Mouse (Mus musculus) hindbrain, embryonic 12.5 days (tissue): ENCODE measurements around the gene Tgfb1. TPM values are rescaled to one million over a fixed set of nuclear protein-coding genes. Genes with fewer than 3 reads are reported as not detected.
A peak's percentile ranks its signal among the peaks of the same experiment; 100 is the strongest.

Experiments used
- ATAC-seq: fragments of 200-750 bp; cut with Nextera tagmentation; 2 replicates; pipeline ENCODE4 v1.8.0; 2017; ENCODE audit warnings: moderate TSS enrichment; ENCODE audit not compliant: low FRiP score
- H3K27ac ChIP-seq: fragments of 300-500 bp; sonication (generic); 2 replicates; pipeline ENCODE4 v1.5.1; 2016; ENCODE audit warnings: mild to moderate bottlenecking
- H3K27me3 ChIP-seq: fragments of 300-500 bp; sonication (generic); 2 replicates; pipeline ENCODE4 v1.6.1; 2016; ENCODE audit warnings: mild to moderate bottlenecking
- H3K36me3 ChIP-seq: fragments of 300-500 bp; sonication (generic); 2 replicates; pipeline ENCODE4 v1.6.1; 2016; ENCODE audit warnings: mild to moderate bottlenecking
- H3K4me1 ChIP-seq: fragments of 300-500 bp; sonication (generic); 2 replicates; pipeline ENCODE4 v1.6.1; 2016
- H3K4me2 ChIP-seq: fragments of 300-500 bp; sonication (generic); replicated peaks from 2 replicates; pipeline ENCODE4 v1.6.1; 2016; ENCODE audit warnings: mild to moderate bottlenecking
- H3K4me3 ChIP-seq: fragments of 300-500 bp; sonication (generic); 2 replicates; pipeline ENCODE4 v1.5.1; 2016; ENCODE audit warnings: mild to moderate bottlenecking
- H3K9ac ChIP-seq: fragments of 300-500 bp; sonication (generic); 2 replicates; pipeline ENCODE4 v1.6.1; 2016; ENCODE audit warnings: mild to moderate bottlenecking, moderate library complexity
- H3K9me3 ChIP-seq: fragments of 300-500 bp; sonication (generic); replicated peaks from 2 replicates; pipeline ENCODE4 v1.6.1; 2016; ENCODE audit warnings: mild to moderate bottlenecking
- WGBS: fragments of 180-500 bp; shearing (Covaris S2); methylation state at CpG from one replicate; pipeline ENCODE4 v1.1.7; 2016; 5-methylcytosine and 5-hydroxymethylcytosine counted together
- polyA plus RNA-seq: library from polyadenylated mRNA; unstranded; fragments of >200 nt; fragmentation: Nextera tagmentation; extraction: Ambion mirVana; gene quantifications from 2 replicates; pipeline ENCODE4 v1.2.1, GENCODE M21; 2016

The Tgfb1 gene
- polyA plus RNA-seq, 1 experiment from 2014 or later: 1.8 TPM

GRCm38 (mm10) chr7:25677013-25677412 is 9.8 kb upstream of the Tgfb1 start:
- H3K27me3 ChIP-seq: peaks cover 49% of the 10 kb centered on the region
- H3K4me3 ChIP-seq: no peak overlapping the region
- peaks cover 20% of the 10 kb centered on the region for H3K4me1 ChIP-seq
- H3K9ac ChIP-seq: no peak overlapping the region
- H3K9me3 ChIP-seq: no peaks in the 10 kb centered on the region
- no peak overlapping the region for H3K4me2 ChIP-seq
- 89% methylated on average over 7 of the region's 7 CpGs for WGBS
- no peaks in the 10 kb centered on the region for H3K36me3 ChIP-seq
- no peak for ATAC-seq
- peak overlapping the region; percentile 60 for H3K27ac ChIP-seq

DNA sequence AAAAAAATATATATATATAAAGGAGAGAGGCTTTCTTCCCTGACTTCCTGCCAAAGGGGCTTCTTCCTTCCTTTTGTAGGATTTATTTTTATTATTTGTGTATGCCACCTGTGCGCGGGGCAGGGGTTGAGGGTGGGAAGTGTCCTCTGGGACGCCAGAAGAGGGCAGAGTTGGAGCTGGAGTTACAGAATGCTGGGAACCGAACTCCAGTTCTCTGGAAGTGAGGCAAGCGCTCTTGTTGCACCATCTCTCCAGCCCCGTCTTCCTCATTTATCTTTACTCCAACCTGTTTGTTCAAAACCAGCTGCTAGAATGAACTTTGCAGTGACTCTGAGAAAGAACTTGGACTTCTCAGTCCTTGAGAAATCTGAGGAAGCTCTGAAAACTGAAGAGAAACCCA is 6.8 kb upstream of the Tgfb1 start:
- 15% methylated on average over 6 of the region's 6 CpGs for WGBS
- H3K27ac ChIP-seq: peak overlapping the region; percentile 97; the same call in 1 of the 2 replicates

GRCm38 (mm10) chr7:25680514-25681258 is 6.1 kb upstream of the Tgfb1 start, which contains the start of gene B9d2:
TSS of gene B9d2 (plus strand) at chr7:25680780.
- peaks cover 32% of the 10 kb centered on the region for H3K27me3 ChIP-seq
- H3K4me1 ChIP-seq: peaks cover 18% of the 10 kb centered on the region
- no peaks in the 10 kb centered on the region for H3K36me3 ChIP-seq
- no peaks in the 10 kb centered on the region for H3K9me3 ChIP-seq
- under 1% methylated on average over 45 of the region's 46 CpGs for WGBS
- H3K9ac ChIP-seq: peak within 1 kb of the TSS; percentile 71
- ATAC-seq: peak; percentile 96
- peak within 1 kb of the TSS; percentile 97 for H3K27ac ChIP-seq
- peak within 1 kb of the TSS; percentile 61 for H3K4me3 ChIP-seq
- peak within 1 kb of the TSS; percentile 61 for H3K4me2 ChIP-seq

More for the DNA sequence above, 6.8 kb upstream of the Tgfb1 start:
- Histone ChIP-seq H3K36me3 (no peaks in the 10 kb centered on the region), H3K27me3 (peaks cover 33% of the 10 kb centered on the region), H3K9ac (peak overlapping the region; percentile 71; the same call in 1 of the 2 replicates), H3K4me2 (peak overlapping the region; percentile 61), H3K4me3 (peak overlapping the region; percentile 61), H3K9me3 (no peaks in the 10 kb centered on the region), H3K4me1 (peaks cover 19% of the 10 kb centered on the region)
- ATAC-seq: no peak

- H3K9me3 ChIP-seq: no peaks in the 10 kb centered on the region
- H3K9ac ChIP-seq: 0 out of 2 replicates have a peak overlapping the region, but pooled peaks have one; percentile 3
- peak overlapping the region; percentile 61 for H3K4me3 ChIP-seq
- peak overlapping the region; percentile 61 for H3K4me2 ChIP-seq
- peak overlapping the region; percentile 97; the same call in 1 of the 2 replicates for H3K27ac ChIP-seq
- ATAC-seq: no peak
- H3K36me3 ChIP-seq: no peaks in the 10 kb centered on the region
- H3K27me3 ChIP-seq: peaks cover 32% of the 10 kb centered on the region
- 68% methylated on average over 15 of the region's 15 CpGs for WGBS
- H3K4me1 ChIP-seq: peaks cover 21% of the 10 kb centered on the region
Measured at GRCm38 (mm10) chr7:25681341-25682231, 5.2 kb upstream of the Tgfb1 start.

DNA sequence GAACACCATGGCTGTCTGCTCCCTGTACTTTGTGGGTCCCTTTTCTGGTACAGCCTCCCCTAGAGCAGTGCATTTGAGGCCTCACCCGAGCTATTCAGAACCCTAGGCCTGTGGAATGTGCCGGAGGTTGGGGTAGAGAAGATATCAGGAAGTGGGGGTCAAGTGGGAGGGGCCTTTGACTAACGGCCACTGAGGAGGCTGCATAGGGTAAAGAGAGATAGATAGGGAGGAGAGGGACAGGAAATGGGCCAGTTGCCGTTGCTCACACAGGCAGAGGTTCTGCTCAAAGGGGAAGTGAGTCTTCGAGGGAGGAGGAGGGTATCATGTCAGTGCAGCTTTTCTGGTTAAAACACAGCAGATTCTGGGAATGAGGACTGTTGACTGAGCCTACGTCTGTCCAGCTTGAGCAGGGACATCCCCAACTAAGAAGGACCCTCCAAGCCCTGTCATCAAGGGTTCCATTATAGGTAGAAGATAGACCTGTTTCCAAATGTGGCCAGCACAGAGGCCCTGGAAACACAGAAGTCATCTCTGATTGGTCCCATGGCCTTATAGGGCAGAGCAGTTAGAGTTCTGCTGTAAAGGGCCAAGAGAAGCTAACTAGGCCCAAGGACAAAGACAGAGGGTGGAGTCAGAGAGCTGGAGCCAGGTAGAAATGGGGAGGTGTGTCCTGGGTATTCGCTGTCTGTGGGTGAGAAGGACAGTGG is 3.2 kb upstream of the Tgfb1 start:
- Histone ChIP-seq H3K27me3 (peaks cover 48% of the 10 kb centered on the region), H3K27ac (no peak overlapping the region), H3K9ac (no peak overlapping the region), H3K36me3 (no peaks in the 10 kb centered on the region), H3K9me3 (no peaks in the 10 kb centered on the region), H3K4me1 (peaks cover 34% of the 10 kb centered on the region), H3K4me2 (no peak overlapping the region), H3K4me3 (no peak overlapping the region)
- no peak for ATAC-seq
- 74% methylated on average over 7 of the region's 7 CpGs for WGBS

DNA sequence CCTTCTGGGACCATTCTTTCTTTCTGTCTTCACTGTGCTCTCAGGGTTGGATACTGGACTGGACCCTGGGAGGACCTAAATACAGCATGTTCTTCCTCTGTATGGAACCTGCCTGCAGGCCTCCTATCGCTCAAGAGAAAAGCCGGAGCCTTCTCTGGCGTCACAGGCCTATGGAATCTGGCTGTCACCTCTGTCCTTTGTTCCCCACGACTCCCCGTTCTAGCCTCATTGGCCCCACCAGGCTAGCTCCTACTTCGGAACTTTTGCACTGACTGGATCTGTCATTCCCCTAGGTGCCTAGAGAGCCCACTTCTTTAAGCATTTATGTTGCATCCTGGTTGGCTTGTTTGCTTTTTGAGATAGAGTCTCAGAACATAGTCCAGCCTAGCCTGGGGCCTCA is 2.1 kb upstream of the Tgfb1 start:
- Histone ChIP-seq H3K27ac (no peak overlapping the region), H3K36me3 (no peaks in the 10 kb centered on the region), H3K4me1 (peaks cover 44% of the 10 kb centered on the region), H3K9me3 (no peaks in the 10 kb centered on the region), H3K27me3 (peaks cover 50% of the 10 kb centered on the region), H3K4me2 (no peak overlapping the region), H3K4me3 (no peak overlapping the region), H3K9ac (no peak overlapping the region)
- WGBS: 85% methylated on average over 6 of the region's 6 CpGs
- no peak for ATAC-seq

- H3K4me3 ChIP-seq: 0 out of 2 replicates have a peak overlapping the region, but pooled peaks have one; percentile 41
- peaks cover 63% of the 10 kb centered on the region for H3K27me3 ChIP-seq
- peaks cover 42% of the 10 kb centered on the region for H3K4me1 ChIP-seq
- no peak overlapping the region for H3K9ac ChIP-seq
- H3K27ac ChIP-seq: no peak overlapping the region
- 63% methylated on average over 21 of the region's 21 CpGs for WGBS
- H3K4me2 ChIP-seq: peak overlapping the region; percentile 55
- H3K9me3 ChIP-seq: no peaks in the 10 kb centered on the region
- ATAC-seq: no peak
- no peaks in the 10 kb centered on the region for H3K36me3 ChIP-seq
Measured at GRCm38 (mm10) chr7:25685926-25686470, 804 bp upstream of the Tgfb1 start.

DNA sequence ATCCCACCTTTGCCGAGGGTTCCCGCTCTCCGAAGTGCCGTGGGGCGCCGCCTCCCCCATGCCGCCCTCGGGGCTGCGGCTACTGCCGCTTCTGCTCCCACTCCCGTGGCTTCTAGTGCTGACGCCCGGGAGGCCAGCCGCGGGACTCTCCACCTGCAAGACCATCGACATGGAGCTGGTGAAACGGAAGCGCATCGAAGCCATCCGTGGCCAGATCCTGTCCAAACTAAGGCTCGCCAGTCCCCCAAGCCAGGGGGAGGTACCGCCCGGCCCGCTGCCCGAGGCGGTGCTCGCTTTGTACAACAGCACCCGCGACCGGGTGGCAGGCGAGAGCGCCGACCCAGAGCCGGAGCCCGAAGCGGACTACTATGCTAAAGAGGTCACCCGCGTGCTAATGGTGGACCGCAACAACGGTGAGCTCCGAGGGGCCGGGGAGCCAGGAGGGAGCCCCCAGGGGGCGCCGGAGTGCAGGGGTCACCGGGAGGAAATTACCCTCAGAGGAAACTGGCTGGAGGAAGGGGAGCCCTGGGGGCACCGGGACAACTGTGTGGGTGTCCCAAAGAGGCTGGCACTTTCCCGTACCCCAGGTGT is 1.1 kb downstream of the Tgfb1 start:
- H3K4me2 ChIP-seq: peak overlapping the region; percentile 55
- peaks cover 77% of the 10 kb centered on the region for H3K27me3 ChIP-seq
- H3K9me3 ChIP-seq: no peaks in the 10 kb centered on the region
- no peak for ATAC-seq
- 0 out of 2 replicates have a peak overlapping the region, but pooled peaks have one; percentile 10 for H3K9ac ChIP-seq
- no peaks in the 10 kb centered on the region for H3K36me3 ChIP-seq
- peak overlapping the region; percentile 41 for H3K4me3 ChIP-seq
- H3K4me1 ChIP-seq: peaks cover 32% of the 10 kb centered on the region
- no peak overlapping the region for H3K27ac ChIP-seq
- under 1% methylated on average over 47 of the region's 47 CpGs for WGBS

DNA sequence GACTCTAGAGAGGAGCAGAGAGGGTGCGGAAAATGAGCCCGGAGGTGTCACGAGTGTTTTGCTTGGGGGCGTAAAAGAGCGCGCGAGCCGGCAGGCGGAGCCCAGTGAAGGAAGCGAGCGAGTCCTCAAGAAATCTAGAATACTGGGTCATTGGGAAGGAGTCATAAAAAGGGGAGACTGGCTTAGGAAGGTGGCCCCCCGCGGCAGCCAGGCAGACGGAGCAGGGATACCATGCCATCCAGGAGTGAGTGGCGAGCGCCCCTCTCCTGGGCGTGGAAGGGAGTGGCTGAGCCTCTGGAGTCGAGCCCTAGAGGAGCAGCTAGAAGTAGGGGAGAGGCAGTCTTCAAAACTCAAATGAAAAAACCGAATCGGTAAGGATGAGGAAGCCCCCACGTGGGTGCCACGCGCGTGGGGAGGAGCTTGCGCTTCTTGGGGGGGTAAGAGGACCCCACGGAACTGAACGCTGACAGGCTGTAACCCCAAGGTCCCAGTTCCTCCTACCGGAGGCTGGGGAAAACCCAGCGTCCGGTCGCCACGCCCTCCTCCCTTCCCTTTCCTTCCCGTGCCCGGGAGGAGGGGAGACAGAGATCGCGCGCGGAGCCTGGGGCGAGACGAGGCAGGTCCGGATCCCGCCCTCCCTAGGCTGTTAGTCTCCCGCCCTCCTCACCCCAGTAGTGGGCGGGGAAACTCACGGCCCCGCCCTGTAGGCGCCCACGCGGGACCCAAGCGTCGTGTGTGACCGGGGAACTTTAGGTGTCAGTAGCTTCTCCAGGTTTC is 2.2 kb downstream of the Tgfb1 start:
- peak overlapping the region; percentile 43 for H3K9ac ChIP-seq
- H3K4me2 ChIP-seq: peak overlapping the region; percentile 55
- no peaks in the 10 kb centered on the region for H3K36me3 ChIP-seq
- no peak for ATAC-seq
- H3K4me1 ChIP-seq: peaks cover 35% of the 10 kb centered on the region
- H3K27ac ChIP-seq: no peak overlapping the region
- no peaks in the 10 kb centered on the region for H3K9me3 ChIP-seq
- peak overlapping the region; percentile 41 for H3K4me3 ChIP-seq
- peaks cover 77% of the 10 kb centered on the region for H3K27me3 ChIP-seq
- 2% methylated on average over 48 of the region's 52 CpGs for WGBS

- Histone ChIP-seq H3K9me3 (no peaks in the 10 kb centered on the region), H3K36me3 (no peaks in the 10 kb centered on the region), H3K9ac (no peak overlapping the region), H3K4me1 (peaks cover 35% of the 10 kb centered on the region), H3K4me2 (peak overlapping the region; percentile 55), H3K27me3 (peaks cover 77% of the 10 kb centered on the region), H3K4me3 (peak overlapping the region; percentile 41), H3K27ac (no peak overlapping the region)
- no peak for ATAC-seq
- 18% methylated on average over 12 of the region's 12 CpGs for WGBS
Measured at GRCm38 (mm10) chr7:25689603-25690021, 2.8 kb downstream of the Tgfb1 start.

DNA sequence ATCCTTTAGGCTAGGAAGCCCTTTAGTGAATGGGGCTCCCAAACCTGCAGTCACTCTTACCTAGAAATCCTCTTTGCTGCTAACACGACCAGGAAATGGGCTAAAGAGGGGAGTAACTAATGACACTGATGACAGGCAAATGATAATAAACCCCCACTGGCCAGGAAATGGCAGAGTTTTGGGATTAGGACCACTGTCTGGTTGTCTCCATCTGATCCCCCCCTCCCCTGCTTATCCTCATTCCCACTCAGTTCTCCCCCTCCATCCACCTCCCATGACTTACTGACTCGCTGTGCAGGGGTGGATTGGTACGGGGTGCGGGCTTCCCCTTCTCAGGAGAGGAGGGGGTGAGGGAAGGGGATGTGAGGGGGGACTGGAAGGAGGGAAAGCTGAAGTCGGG is 3.2 kb downstream of the Tgfb1 start:
- no peak overlapping the region for H3K4me3 ChIP-seq
- H3K9me3 ChIP-seq: no peaks in the 10 kb centered on the region
- no peaks in the 10 kb centered on the region for H3K36me3 ChIP-seq
- peaks cover 35% of the 10 kb centered on the region for H3K4me1 ChIP-seq
- H3K9ac ChIP-seq: no peak overlapping the region
- H3K4me2 ChIP-seq: 0 out of 2 replicates have a peak overlapping the region, but pooled peaks have one; percentile 55
- no peak for ATAC-seq
- H3K27ac ChIP-seq: no peak overlapping the region
- WGBS: 43% methylated on average over 5 of the region's 5 CpGs
- peaks cover 72% of the 10 kb centered on the region for H3K27me3 ChIP-seq
